Mouse (Mus musculus) CD4-positive, CD25-positive, alpha-beta regulatory T cell, adult 9 weeks (primary cell): ENCODE measurements around the gene Rad1. TPM values are rescaled to one million over a fixed set of nuclear protein-coding genes. Genes with fewer than 3 reads are reported as not detected.

Experiments used
- polyA plus RNA-seq: library from polyadenylated mRNA; unstranded; fragments of 100-300 nt; shearing (Covaris generic); gene quantifications from one replicate; pipeline ENCODE4 v1.2.1, GENCODE M21; 2017

Rad1 gene
- polyA plus RNA-seq = 60.3 TPM

DNA sequence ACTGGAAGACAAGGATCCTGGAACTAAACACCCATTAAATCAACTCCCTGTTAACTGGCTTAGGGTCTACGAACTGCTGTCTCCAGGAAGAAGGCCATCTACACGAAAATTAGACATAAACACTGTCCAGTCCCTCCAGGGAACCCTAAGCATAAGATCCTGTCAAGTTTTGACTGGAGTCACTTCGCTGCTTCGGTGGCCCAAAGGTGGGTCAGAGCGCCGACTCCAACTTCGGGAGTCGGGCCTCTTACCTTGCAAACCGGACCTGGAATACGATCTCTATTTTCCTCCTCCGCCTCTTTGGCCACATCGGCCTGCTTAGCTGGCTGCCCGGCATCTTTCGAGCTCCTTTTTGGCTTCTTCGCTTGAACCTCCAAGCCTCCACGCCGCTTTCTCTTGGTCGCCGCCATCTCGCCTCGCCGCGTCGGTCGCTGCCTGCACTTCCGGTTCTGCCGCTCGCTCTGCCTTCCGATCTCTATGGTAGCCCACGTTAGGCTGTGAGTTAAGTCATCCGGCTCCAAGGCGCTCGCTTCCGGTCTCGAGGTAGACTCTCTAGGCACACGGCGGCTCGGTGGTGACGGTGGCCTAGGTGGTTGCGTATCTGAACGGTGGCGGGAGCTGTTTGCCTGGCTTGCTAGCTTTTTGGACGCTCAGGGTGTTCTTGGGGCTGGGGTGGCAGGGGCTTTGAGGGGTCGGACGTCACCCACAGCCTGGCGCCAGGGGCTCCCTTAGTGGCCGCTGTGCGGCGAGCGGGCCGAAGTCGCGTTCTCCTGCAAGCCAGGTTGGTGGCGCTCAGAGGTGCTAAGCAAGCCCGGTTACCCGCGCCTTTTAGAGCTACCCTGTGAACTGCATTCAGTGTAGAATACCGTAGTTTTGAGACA is at the start of gene Rad1, which contains the start of gene Brix1:
Rad1 (plus strand) TSS at position 535 of the 881 bp plus-strand sequence.
Brix1 (minus strand) TSS at position 464 of the 881 bp plus-strand sequence.

DNA sequence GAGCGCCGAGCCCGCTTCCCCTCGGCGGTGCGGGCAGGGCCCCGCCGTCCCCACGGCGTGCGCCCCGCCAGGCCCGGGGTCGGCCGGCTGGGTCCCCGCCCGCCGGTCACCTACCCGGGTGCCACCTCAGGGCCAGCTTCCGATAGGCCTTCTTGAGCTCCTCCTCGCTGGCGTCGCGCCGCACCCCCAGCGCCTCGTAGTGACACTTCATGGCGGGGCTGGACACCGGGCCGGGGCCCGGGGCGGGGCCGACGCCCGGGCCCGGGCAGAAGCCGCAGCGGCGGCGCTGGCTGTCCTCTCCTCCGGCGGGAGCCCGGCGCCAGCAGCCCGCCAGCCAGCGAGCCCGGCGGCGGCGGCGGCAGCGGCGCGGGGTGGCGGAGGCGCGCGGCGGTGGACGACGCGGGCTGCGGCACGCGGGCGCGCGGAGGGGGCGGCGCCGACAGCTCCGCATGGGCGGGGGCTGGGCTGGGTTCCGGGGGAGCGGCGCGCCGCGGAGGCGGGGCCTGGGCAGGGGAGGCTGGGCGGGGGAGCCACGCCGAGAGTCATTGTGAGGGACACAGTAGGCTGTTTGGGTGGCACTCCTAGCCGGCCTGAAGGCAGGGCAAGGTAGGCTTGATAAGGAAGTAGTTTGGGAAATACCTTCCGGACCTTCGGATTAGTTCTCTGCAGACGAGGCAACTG is 15.5 kb upstream of the Rad1 start, which contains the start of gene Dnajc21:
Dnajc21 (minus strand) TSS at position 366 of the 681 bp plus-strand sequence.

Other genes with a start within 250 kb of the Rad1 start
- not detected for gene Gm21973, start 160.6 kb upstream of the Rad1 start, polyA plus RNA-seq
- gene Agxt2, start 127.5 kb upstream of the Rad1 start, polyA plus RNA-seq = not detected
- gene Dnajc21, start 15.5 kb upstream of the Rad1 start, polyA plus RNA-seq = 7.2 TPM
- 145 TPM for gene Brix1, start 71 bp upstream of the Rad1 start, polyA plus RNA-seq
- not detected for gene Ttc23l, start 72.7 kb downstream of the Rad1 start, polyA plus RNA-seq
- gene Rai14, start 228.6 kb downstream of the Rad1 start, polyA plus RNA-seq = 1.1 TPM